Mouse (Mus musculus) bone marrow, adult 2 months (tissue): ENCODE data around the gene Clcf1. TPM values are rescaled to one million over a fixed set of nuclear protein-coding genes. Genes with fewer than 3 reads are reported as not detected.

Experiments used
- H3K27ac ChIP-seq: fragments of 200-500 bp; 2 replicates; pipeline ENCODE4 v1.5.1; 2012; ENCODE audit warnings: low read depth, mild to moderate bottlenecking, control low read depth, inconsistent platforms, low read length; ENCODE audit not compliant: control insufficient read depth, poor library complexity, insufficient read depth
- H3K4me1 ChIP-seq: fragments of 200-500 bp; 2 replicates; pipeline ENCODE4 v1.6.1; 2011; ENCODE audit warnings: low read length; ENCODE audit not compliant: control insufficient read depth, insufficient read depth
- H3K4me3 ChIP-seq: fragments of 200-500 bp; replicated peaks from 2 replicates; pipeline ENCODE3; 2011; ENCODE audit warnings: mild to moderate bottlenecking, low read depth, low read length, control low read depth; ENCODE audit not compliant: control insufficient read depth
- CTCF ChIP-seq: fragments of 200-500 bp; IDR thresholded peaks from 2 replicates; pipeline ENCODE4 v1.5.1; 2011; ENCODE audit warnings: low read length, control low read depth; ENCODE audit not compliant: control insufficient read depth, insufficient read depth
- POLR2A ChIP-seq: fragments of 200-500 bp; IDR thresholded peaks from 2 replicates; pipeline ENCODE4 v1.6.1; 2011; ENCODE audit warnings: low read depth, mild to moderate bottlenecking, control low read depth, low read length, borderline replicate concordance; ENCODE audit not compliant: control insufficient read depth
- WGBS: fragments of 180-500 bp; shearing (Covaris S2); methylation state at CpG from one replicate; pipeline ENCODE4 v1.1.7; 2018; 5-methylcytosine and 5-hydroxymethylcytosine counted together
- polyA plus RNA-seq: library from polyadenylated mRNA; stranded (reverse); fragments of >200 nt; gene quantifications from 2 replicates; pipeline ENCODE4 v1.2.4, GENCODE M21; 2011; ENCODE audit warnings: low replicate concordance; ENCODE audit not compliant: missing spikeins, insufficient read depth, insufficient read length

The Clcf1 gene
- polyA plus RNA-seq, 1 experiment, result 25.4 TPM

DNA sequence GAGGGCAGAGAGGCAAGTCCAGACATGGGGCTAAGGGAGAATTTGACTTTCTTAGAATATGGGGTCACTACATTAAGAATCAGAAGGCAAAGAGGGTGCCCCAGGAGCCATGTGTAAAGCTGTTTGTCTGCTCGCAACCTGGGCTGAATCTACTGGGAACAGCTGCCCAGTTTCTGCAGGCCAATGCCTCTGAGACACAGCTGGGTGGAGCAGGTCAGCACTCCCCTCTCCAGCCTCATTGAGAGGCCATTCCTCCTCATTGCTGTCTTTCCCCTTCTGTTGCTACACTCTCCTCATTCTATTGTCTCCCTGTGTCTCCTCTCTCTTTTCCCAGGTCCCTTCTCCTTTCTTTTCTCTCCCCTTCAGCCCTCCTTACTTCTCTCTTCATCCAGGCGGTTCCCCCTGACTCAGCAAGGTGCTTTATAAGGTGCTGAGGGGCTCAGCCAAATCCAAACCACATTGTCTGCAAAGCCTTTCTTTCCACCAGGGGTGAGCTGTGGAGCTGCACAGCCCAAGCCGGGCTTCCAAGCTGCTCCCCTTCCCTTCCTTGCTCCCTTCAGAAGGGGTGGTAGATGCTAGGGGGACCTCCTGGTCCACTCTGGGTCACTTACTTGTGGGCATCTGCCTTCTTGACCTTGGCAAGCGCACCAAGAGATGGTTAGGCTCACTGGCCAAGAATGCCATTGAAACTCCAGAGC is 2.0 kb upstream of the Clcf1 start:
- H3K4me1 ChIP-seq, result peaks cover 5% of the 10 kb centered on the region
- no peak overlapping the region for H3K4me3 ChIP-seq
- no peak overlapping the region for H3K27ac ChIP-seq
- 65% methylated on average over 4 of the region's 4 CpGs for WGBS
- TF ChIP-seq CTCF (no peak), POLR2A (no peak)

GRCm38 (mm10) chr19:4213524-4213974 is 489 bp upstream of the Clcf1 start:
- 13% methylated on average over 9 of the region's 9 CpGs for WGBS
- Histone ChIP-seq H3K4me3 (peak overlapping the region; percentile 15), H3K4me1 (peaks cover 5% of the 10 kb centered on the region), H3K27ac (peak overlapping the region; percentile 49; the same call in 1 of the 2 replicates)
- TF ChIP-seq POLR2A (no peak), CTCF (no peak)

GRCm38 (mm10) chr19:4214771-4215450 is 873 bp downstream of the Clcf1 start:
- Histone ChIP-seq H3K4me3 (peak overlapping the region; percentile 49), H3K4me1 (peaks cover 7% of the 10 kb centered on the region), H3K27ac (peak overlapping the region; percentile 93)
- WGBS, result under 1% methylated on average over 64 of the region's 81 CpGs
- TF ChIP-seq CTCF (no peak), POLR2A (no peak)

GRCm38 (mm10) chr19:4215451-4215840 is 1.4 kb downstream of the Clcf1 start:
- no peak for TF ChIP-seq POLR2A
- TF ChIP-seq CTCF, result no peak
- Histone ChIP-seq H3K27ac (0 out of 2 replicates have a peak overlapping the region, but pooled peaks have one; percentile 3), H3K4me1 (peaks cover 9% of the 10 kb centered on the region), H3K4me3 (peak overlapping the region; percentile 52)
- WGBS, result 1% methylated on average over 15 of the region's 21 CpGs

GRCm38 (mm10) chr19:4216041-4216685 is 2.1 kb downstream of the Clcf1 start:
- WGBS, result 17% methylated on average over 14 of the region's 14 CpGs
- Histone ChIP-seq H3K4me3 (peak overlapping the region; percentile 16), H3K4me1 (peaks cover 11% of the 10 kb centered on the region), H3K27ac (no peak overlapping the region)
- TF ChIP-seq POLR2A (no peak), CTCF (no peak)

GRCm38 (mm10) chr19:4217140-4217539 is 3.1 kb downstream of the Clcf1 start:
- TF ChIP-seq POLR2A, result no peak
- no peak for TF ChIP-seq CTCF
- Histone ChIP-seq H3K4me3 (no peak overlapping the region), H3K4me1 (peaks cover 14% of the 10 kb centered on the region), H3K27ac (no peak overlapping the region)
- 52% methylated on average over 5 of the region's 5 CpGs for WGBS

- peaks cover 19% of the 10 kb centered on the region for H3K4me1 ChIP-seq
- H3K27ac ChIP-seq, result peak overlapping the region; percentile 42; the same call in 1 of the 2 replicates
Measured at GRCm38 (mm10) chr19:4217855-4218254, 3.8 kb downstream of the Clcf1 start.

GRCm38 (mm10) chr19:4218293-4218692 is 4.3 kb downstream of the Clcf1 start:
- peak overlapping the region; percentile 42 for H3K27ac ChIP-seq
- WGBS, result 39% methylated on average over 11 of the region's 11 CpGs

More at GRCm38 (mm10) chr19:4217855-4218254, 3.8 kb downstream of the Clcf1 start:
- H3K4me3 ChIP-seq, result no peak overlapping the region
- 73% methylated on average over 3 of the region's 3 CpGs for WGBS
- TF ChIP-seq POLR2A, result no peak
- TF ChIP-seq CTCF, result no peak

More at GRCm38 (mm10) chr19:4218293-4218692, 4.3 kb downstream of the Clcf1 start:
- H3K4me3 ChIP-seq, result no peak overlapping the region
- TF ChIP-seq CTCF (no peak), POLR2A (no peak)
- H3K4me1 ChIP-seq, result peaks cover 19% of the 10 kb centered on the region
